Comparison of ENCODE assay signal across 22 mouse cellular contexts in genomic region chr10:67299285-67299684, GRCm38 (mm10). TPM values are rescaled to one million over a fixed set of nuclear protein-coding genes. Genes with fewer than 3 reads are reported as not detected.
A peak's percentile ranks its signal among the peaks of the same experiment; 100 is the strongest.
DNase-seq lines count a peak whose midpoint lies in the region; ATAC-seq and TF ChIP-seq lines count a peak whose summit lies in the region.
"Had no signal": no experiment of that assay in that cellular context is flagged by ENCODE, and none has a peak within 500 bp of the region (broad histone marks: within the 10 kb centered on the region; RNA-seq: fewer than 3 reads in every experiment).

No protein-coding gene starts in this region.

- no peaks in the 10 kb centered on the region for H3K36me3 ChIP-seq in liver, embryonic 13.5 days
- no peaks in the 10 kb centered on the region for H3K36me3 ChIP-seq in liver, embryonic 11.5 days (ENCODE audit: control insufficient read depth, insufficient read depth, low read length)
- peaks cover 19 to 46% of the 10 kb centered on the region in 2 experiments for H3K36me3 ChIP-seq in MEL (ENCODE audit: control insufficient read depth in 1 of 2, insufficient read depth in 2 of 2, low read length in 2 of 2)
- H3K36me3 ChIP-seq: embryonic facial prominence, embryonic 10.5 days; forebrain, embryonic 15.5 days; hindbrain, embryonic 12.5 days; limb, embryonic 15.5 days; midbrain, embryonic 15.5 days; neural tube, embryonic 15.5 days had no signal

- DNase-seq in liver, embryonic 13.5 days = no peak
- DNase-seq in liver, embryonic 11.5 days (ENCODE audit: low spot score) = no peak
- peak; percentile 42 for DNase-seq in MEL (ENCODE audit: low read depth, low spot score)
- peak; percentile 65 for DNase-seq in adrenal gland, postnatal 10 days
- DNase-seq in left cerebral cortex, adult 11 months (ENCODE audit: low spot score) = no peak
- DNase-seq in layer of hippocampus, adult 9-11 months = no peak
- no peak for DNase-seq in cerebellum, adult 9-11 months
- DNase-seq: cerebellum, adult 11-12 months; gastrocnemius, postnatal 36 days; heart, postnatal 10 days; kidney, adult 18-20 months; lung, adult 2 months; right cerebral cortex, postnatal 4 days; thymus, adult 2 months had no signal

- no peak overlapping the region for H3K27ac ChIP-seq in liver, embryonic 13.5 days
- no peak overlapping the region for H3K27ac ChIP-seq in liver, embryonic 11.5 days (ENCODE audit: low read depth, low read length)
- H3K27ac ChIP-seq in MEL (ENCODE audit: control insufficient read depth, low read depth, low read length) = peak overlapping the region; percentile 100
- H3K27ac ChIP-seq: embryonic facial prominence, embryonic 10.5 days; forebrain, embryonic 15.5 days; hindbrain, embryonic 12.5 days; kidney, postnatal 0 days; limb, embryonic 15.5 days; midbrain, embryonic 15.5 days; neural tube, embryonic 15.5 days had no signal

- ATAC-seq in liver, embryonic 13.5 days (ENCODE audit: low read depth) = no peak
- ATAC-seq in liver, embryonic 11.5 days (replicated peaks; ENCODE audit: low FRiP score) = no peak
- ATAC-seq: forebrain, embryonic 15.5 days; midbrain, embryonic 15.5 days had no signal

- no peaks in the 10 kb centered on the region for H3K9me3 ChIP-seq in liver, embryonic 13.5 days (replicated peaks)
- no peaks in the 10 kb centered on the region for H3K9me3 ChIP-seq in liver, embryonic 11.5 days (ENCODE audit: control insufficient read depth, low read length)
- H3K9me3 ChIP-seq in MEL (replicated peaks; ENCODE audit: insufficient read depth, low read length) = no peaks in the 10 kb centered on the region
- H3K9me3 ChIP-seq: embryonic facial prominence, embryonic 10.5 days; forebrain, embryonic 15.5 days; hindbrain, embryonic 12.5 days; limb, embryonic 15.5 days; midbrain, embryonic 15.5 days; neural tube, embryonic 15.5 days had no signal

- WGBS in liver, embryonic 13.5 days (ENCODE audit: insufficient replicate concordance) = 72% methylated on average over 4 of the region's 4 CpGs
- WGBS in liver, embryonic 11.5 days = 77% methylated on average over 4 of the region's 4 CpGs

- H3K4me1 ChIP-seq in liver, embryonic 13.5 days (replicated peaks) = peaks cover 53% of the 10 kb centered on the region
- H3K4me1 ChIP-seq in liver, embryonic 11.5 days (replicated peaks; ENCODE audit: control insufficient read depth, insufficient read depth, low read length) = peaks cover 5% of the 10 kb centered on the region; the same call in 1 of the 2 replicates
- peaks cover 15 to 44% of the 10 kb centered on the region in 2 experiments for H3K4me1 ChIP-seq in MEL (ENCODE audit: control insufficient read depth in 1 of 2, insufficient read depth in 2 of 2, low read length in 2 of 2)
- H3K4me1 ChIP-seq: embryonic facial prominence, embryonic 10.5 days; forebrain, embryonic 15.5 days; hindbrain, embryonic 12.5 days; limb, embryonic 15.5 days; midbrain, embryonic 15.5 days had no signal

- H3K4me3 ChIP-seq in liver, embryonic 13.5 days (replicated peaks) = no peak overlapping the region
- H3K4me3 ChIP-seq in liver, embryonic 11.5 days (ENCODE audit: low read depth, low read length) = no peak overlapping the region
- H3K4me3 ChIP-seq in MEL (ENCODE audit: control insufficient read depth in 1 of 2, insufficient read depth in 1 of 2, low read depth in 2 of 2, low read length in 2 of 2) = peak overlapping the region; percentile 67 to 85
- H3K4me3 ChIP-seq: embryonic facial prominence, embryonic 10.5 days; forebrain, embryonic 15.5 days; hindbrain, embryonic 12.5 days; limb, embryonic 15.5 days; midbrain, embryonic 15.5 days; neural tube, embryonic 15.5 days had no signal

- TF ChIP-seq RAD21 in MEL (IDR thresholded peaks at IDR 0.05; ENCODE audit: low read depth, low read length) = no peak

- 0 out of 2 replicates have a peak overlapping the region, but pooled peaks have one; percentile 19 for H3K9ac ChIP-seq in liver, embryonic 13.5 days
- H3K9ac ChIP-seq in liver, embryonic 11.5 days (ENCODE audit: low read depth, low read length) = no peak overlapping the region
- peak overlapping the region; percentile 80 for H3K9ac ChIP-seq in MEL (ENCODE audit: control insufficient read depth, low read depth, low read length, poor library complexity, severe bottlenecking)
- H3K9ac ChIP-seq: forebrain, embryonic 15.5 days; hindbrain, embryonic 12.5 days; limb, embryonic 15.5 days; midbrain, embryonic 15.5 days; neural tube, embryonic 15.5 days had no signal

- TF ChIP-seq POLR2A in MEL (IDR thresholded peaks at IDR 0.05; ENCODE audit: control insufficient read depth in 1 of 2, insufficient read depth in 1 of 2, low read depth in 1 of 2, low read length in 2 of 2, poor library complexity in 1 of 2) = no peak

- peaks cover 57% of the 10 kb centered on the region for H3K79me2 ChIP-seq in MEL (ENCODE audit: control insufficient read depth, insufficient read depth, low read length, poor library complexity)

- no peak for TF ChIP-seq EP300 in MEL (IDR thresholded peaks at IDR 0.05; ENCODE audit: low read depth in 1 of 2, low read length in 2 of 2)

- no peak for TF ChIP-seq CTCF in MEL (IDR thresholded peaks at IDR 0.05 in 2 of 3, conservative IDR thresholded peaks at IDR 0.05 in 1 of 3; ENCODE audit: control insufficient read depth in 1 of 3, insufficient read depth in 1 of 3, low read depth in 2 of 3, low read length in 3 of 3, poor library complexity in 1 of 3, severe bottlenecking in 1 of 3)

- H3K27me3 ChIP-seq in liver, embryonic 13.5 days = no peaks in the 10 kb centered on the region
- no peaks in the 10 kb centered on the region for H3K27me3 ChIP-seq in liver, embryonic 11.5 days (replicated peaks; ENCODE audit: control insufficient read depth, insufficient read depth, low read length)
- H3K27me3 ChIP-seq in MEL (ENCODE audit: control insufficient read depth in 1 of 2, insufficient read depth in 2 of 2, low read length in 2 of 2) = no peaks in the 10 kb centered on the region
- H3K27me3 ChIP-seq: forebrain, embryonic 15.5 days; hindbrain, embryonic 12.5 days; limb, embryonic 15.5 days; midbrain, embryonic 15.5 days; neural tube, embryonic 15.5 days had no signal

- H3K4me2 ChIP-seq in liver, embryonic 13.5 days = no peak overlapping the region
- no peak overlapping the region for H3K4me2 ChIP-seq in liver, embryonic 11.5 days
- H3K4me2 ChIP-seq: forebrain, embryonic 15.5 days; heart, embryonic 11.5 days; hindbrain, embryonic 12.5 days; limb, embryonic 15.5 days; midbrain, embryonic 15.5 days; neural tube, embryonic 15.5 days had no signal

TF ChIP-seq in MEL, 35 proteins besides CTCF, POLR2A, EP300 and RAD21:
- TF ChIP-seq UBTF (IDR thresholded peaks at IDR 0.05; ENCODE audit: borderline replicate concordance, insufficient read depth, low read depth, low read length) = no peak
- TF ChIP-seq CHD1 (IDR thresholded peaks at IDR 0.05; ENCODE audit: low read depth, low read length) = no peak
- no peak for TF ChIP-seq POLR2AphosphoS5 (IDR thresholded peaks at IDR 0.05; ENCODE audit: borderline replicate concordance, low read depth, low read length)
- TF ChIP-seq E2F4 (IDR thresholded peaks at IDR 0.05; ENCODE audit: borderline replicate concordance, low read depth, low read length) = no peak
- no peak for TF ChIP-seq USF2 (IDR thresholded peaks at IDR 0.05; ENCODE audit: borderline replicate concordance in 1 of 2, insufficient read depth in 1 of 2, low read depth in 1 of 2, low read length in 2 of 2)
- TF ChIP-seq NRF1 (IDR thresholded peaks at IDR 0.05; ENCODE audit: insufficient read depth, low read depth, low read length, poor library complexity, severe bottlenecking) = no peak
- TF ChIP-seq RCOR1 (IDR thresholded peaks at IDR 0.05; ENCODE audit: low read depth, low read length) = no peak
- TF ChIP-seq MEF2A (IDR thresholded peaks at IDR 0.05; ENCODE audit: extremely low read depth, insufficient replicate concordance, low read depth, low read length, poor library complexity, severe bottlenecking) = no peak
- TF ChIP-seq MAX (IDR thresholded peaks at IDR 0.05; ENCODE audit: low read length) = no peak; the same call in 1 of the 2 replicates
- TF ChIP-seq MYB (IDR thresholded peaks at IDR 0.05; ENCODE audit: low read depth, low read length) = no peak
- no peak for TF ChIP-seq ELF1 (IDR thresholded peaks at IDR 0.05; ENCODE audit: low read depth, low read length)
- no peak for TF ChIP-seq ZMIZ1 (IDR thresholded peaks at IDR 0.05; ENCODE audit: low read depth, low read length)
- TF ChIP-seq CHD2 (IDR thresholded peaks at IDR 0.05; ENCODE audit: low read length) = no peak
- no peak for TF ChIP-seq SIN3A (IDR thresholded peaks at IDR 0.05; ENCODE audit: low read length)
- no peak for TF ChIP-seq ZNF384 (IDR thresholded peaks at IDR 0.05; ENCODE audit: low read depth, low read length)
- no peak; the same call in 1 of the 2 replicates for TF ChIP-seq MXI1 (IDR thresholded peaks at IDR 0.05; ENCODE audit: low read depth, low read length)
- TF ChIP-seq KAT2A (conservative IDR thresholded peaks at IDR 0.05; ENCODE audit: low read depth, low read length) = no peak
- no peak for TF ChIP-seq SMC3 (IDR thresholded peaks at IDR 0.05; ENCODE audit: low read depth, low read length)

RNA-seq across cellular contexts. Expression of gene Nrbf2, which starts 14.2 kb away (rescaled TPM):
- 19.2 and 23.0 TPM in 2 replicates for polyA plus RNA-seq in liver, embryonic 13.5 days (2015; fragmentation: Nextera tagmentation; extraction: Ambion mirVana)
- polyA plus RNA-seq in liver, embryonic 11.5 days (2014; fragmentation: Nextera tagmentation; extraction: Ambion mirVana) = 39.2 and 44.0 TPM in 2 replicates
- 18.5 and 19.5 TPM in 2 replicates for total RNA-seq in MEL (2012; rRNA removed)
- 10 to 100 TPM in 1 of 2 experiments, not detected in 1; 38.9 TPM for polyA plus RNA-seq in MEL (2012; ENCODE audit: insufficient read depth in 1 of 2, insufficient read length in 2 of 2, low read depth in 1 of 2, low replicate concordance in 2 of 2, missing spikeins in 1 of 2)
- 10 to 100 TPM; 18.7 to 19.8 TPM for total RNA-seq in adrenal gland, postnatal 10 days (2021)

Comparison
In these comparisons a context has a peak if more than half of its experiments do, and no peak if none do; other contexts are left out.
1. DNase-seq: peak in MEL (single experiment) and adrenal gland, postnatal 10 days (single experiment); none in liver, embryonic 13.5 days (single experiment), liver, embryonic 11.5 days (single experiment), left cerebral cortex, adult 11 months (single experiment), layer of hippocampus, adult 9-11 months (single experiment) and cerebellum, adult 9-11 months (single experiment).
2. H3K4me3 ChIP-seq: peak in MEL (2 of 2); none in liver, embryonic 13.5 days (single experiment) and liver, embryonic 11.5 days (single experiment).